Mouse (Mus musculus): Measurements from ENCODE around the gene Plekha4.

- peak; percentile 71 for TF ChIP-seq CTCF (IDR thresholded peaks at IDR 0.05)
- no peak for TF ChIP-seq EP300 (IDR thresholded peaks at IDR 0.05; ENCODE audit: insufficient read depth, low read depth, low read length)
Observed at GRCm38 (mm10) chr7:45590874-45591273, 64.7 kb downstream of the Plekha4 start.

Measured in heart, adult 2 months (tissue).